Mouse (Mus musculus) bone marrow, adult 2 months (tissue): ENCODE data around the gene Tab2. TPM values are rescaled to one million over a fixed set of nuclear protein-coding genes. Genes with fewer than 3 reads are reported as not detected.

Experiments
- H3K27ac ChIP-seq: fragments of 200-500 bp; 2 replicates; pipeline ENCODE4 v1.5.1; 2012; ENCODE audit warnings: low read depth, mild to moderate bottlenecking, control low read depth, inconsistent platforms, low read length; ENCODE audit not compliant: control insufficient read depth, poor library complexity, insufficient read depth
- H3K4me1 ChIP-seq: fragments of 200-500 bp; 2 replicates; pipeline ENCODE4 v1.6.1; 2011; ENCODE audit warnings: low read length; ENCODE audit not compliant: control insufficient read depth, insufficient read depth
- H3K4me3 ChIP-seq: fragments of 200-500 bp; replicated peaks from 2 replicates; pipeline ENCODE3; 2011; ENCODE audit warnings: mild to moderate bottlenecking, low read depth, low read length, control low read depth; ENCODE audit not compliant: control insufficient read depth
- CTCF ChIP-seq: fragments of 200-500 bp; IDR thresholded peaks from 2 replicates; pipeline ENCODE4 v1.5.1; 2011; ENCODE audit warnings: low read length, control low read depth; ENCODE audit not compliant: control insufficient read depth, insufficient read depth
- POLR2A ChIP-seq: fragments of 200-500 bp; IDR thresholded peaks from 2 replicates; pipeline ENCODE4 v1.6.1; 2011; ENCODE audit warnings: low read depth, mild to moderate bottlenecking, control low read depth, low read length, borderline replicate concordance; ENCODE audit not compliant: control insufficient read depth
- WGBS: fragments of 180-500 bp; shearing (Covaris S2); methylation state at CpG from one replicate; pipeline ENCODE4 v1.1.7; 2018; 5-methylcytosine and 5-hydroxymethylcytosine counted together
- polyA plus RNA-seq: library from polyadenylated mRNA; stranded (reverse); fragments of >200 nt; gene quantifications from 2 replicates; pipeline ENCODE4 v1.2.4, GENCODE M21; 2011; ENCODE audit warnings: low replicate concordance; ENCODE audit not compliant: missing spikeins, insufficient read depth, insufficient read length

The Tab2 gene
- polyA plus RNA-seq, 1 experiment: 46.7 TPM

GRCm38 (mm10) chr10:7954989-7955633, 919 bp downstream of the Tab2 start:
- H3K4me1 ChIP-seq: peaks cover 1% of the 10 kb centered on the region; the same call in 1 of the 2 replicates
- H3K4me3 ChIP-seq: peak overlapping the region; percentile 77
- H3K27ac ChIP-seq: peak overlapping the region; percentile 85
- under 1% methylated on average over 31 of the region's 31 CpGs for WGBS
- TF ChIP-seq CTCF: no peak
- no peak; the same call in 1 of the 2 replicates for TF ChIP-seq POLR2A

GRCm38 (mm10) chr10:7954627-7954988, 1.4 kb downstream of the Tab2 start:
- Histone ChIP-seq H3K4me1 (peaks cover 1% of the 10 kb centered on the region; the same call in 1 of the 2 replicates), H3K4me3 (peak overlapping the region; percentile 77), H3K27ac (no peak overlapping the region)
- WGBS: 1% methylated on average over 5 of the region's 5 CpGs
- TF ChIP-seq POLR2A (no peak), CTCF (no peak)

GRCm38 (mm10) chr10:7943006-7943405, 13.0 kb downstream of the Tab2 start:
- Histone ChIP-seq H3K27ac (no peak overlapping the region), H3K4me3 (no peak overlapping the region), H3K4me1 (no peaks in the 10 kb centered on the region)
- TF ChIP-seq CTCF: no peak
- no peak for TF ChIP-seq POLR2A
- 68% methylated on average over 3 of the region's 3 CpGs for WGBS

- H3K4me3 ChIP-seq: no peak overlapping the region
- WGBS: 11% methylated on average over 6 of the region's 6 CpGs
- H3K27ac ChIP-seq: no peak overlapping the region; the same call in 1 of the 2 replicates
- TF ChIP-seq CTCF (no peak), POLR2A (no peak)
- H3K4me1 ChIP-seq: no peaks in the 10 kb centered on the region; the same call in 1 of the 2 replicates
These were observed 19.4 kb downstream of the Tab2 start for GRCm38 (mm10) chr10:7936556-7937192.

GRCm38 (mm10) chr10:7932958-7933357, 23.1 kb downstream of the Tab2 start:
- H3K27ac ChIP-seq: no peak overlapping the region
- 78% methylated on average over 2 of the region's 2 CpGs for WGBS
- H3K4me1 ChIP-seq: no peaks in the 10 kb centered on the region; the same call in 1 of the 2 replicates
- TF ChIP-seq CTCF (no peak), POLR2A (no peak)
- H3K4me3 ChIP-seq: no peak overlapping the region

GRCm38 (mm10) chr10:7928996-7929395, 27.0 kb downstream of the Tab2 start:
- no peaks in the 10 kb centered on the region for H3K4me1 ChIP-seq

GRCm38 (mm10) chr10:7925481-7925880, 30.5 kb downstream of the Tab2 start:
- Histone ChIP-seq H3K4me3 (no peak overlapping the region), H3K27ac (no peak overlapping the region), H3K4me1 (no peaks in the 10 kb centered on the region)
- WGBS: 88% methylated on average over 11 of the region's 11 CpGs
- no peak for TF ChIP-seq CTCF
- TF ChIP-seq POLR2A: no peak

More at GRCm38 (mm10) chr10:7928996-7929395, 27.0 kb downstream of the Tab2 start:
- Histone ChIP-seq H3K27ac (no peak overlapping the region), H3K4me3 (no peak overlapping the region)
- TF ChIP-seq CTCF (no peak), POLR2A (no peak)
- WGBS: 39% methylated on average over 9 of the region's 9 CpGs

- WGBS: 84% methylated on average over 1 of the region's 1 CpGs
- H3K4me3 ChIP-seq: no peak overlapping the region
- no peak overlapping the region for H3K27ac ChIP-seq
- no peak for TF ChIP-seq POLR2A
- no peaks in the 10 kb centered on the region for H3K4me1 ChIP-seq
These were observed 32.6 kb downstream of the Tab2 start for GRCm38 (mm10) chr10:7923433-7923832.
